Mouse (Mus musculus) thymus, postnatal 25 days (tissue): ENCODE measurements around the gene R3hdml.
A peak's percentile ranks its signal among the peaks of the same experiment; 100 is the strongest.

ENCODE experiments used
- DNase-seq: peaks from one replicate; pipeline ENCODE4 v3.0.0; 2022

The R3hdml gene

GRCm38 (mm10) chr2:163480191-163480825 lies 11.8 kb upstream of the R3hdml start:
- DNase-seq, result peak; percentile 6

GRCm38 (mm10) chr2:163481539-163482029 lies 10.5 kb upstream of the R3hdml start:
- DNase-seq, result no peak

- DNase-seq, result no peak
Observed at GRCm38 (mm10) chr2:163487360-163487759, 4.8 kb upstream of the R3hdml start.

- no peak for DNase-seq
Observed at GRCm38 (mm10) chr2:163489725-163490291, 2.3 kb upstream of the R3hdml start.

- no peak for DNase-seq
Observed at GRCm38 (mm10) chr2:163490656-163491055, 1.5 kb upstream of the R3hdml start.

- no peak for DNase-seq
Observed at GRCm38 (mm10) chr2:163491351-163491750, 767 bp upstream of the R3hdml start.

GRCm38 (mm10) chr2:163493031-163493430 lies 913 bp downstream of the R3hdml start:
- no peak for DNase-seq

- DNase-seq, result no peak
Observed at GRCm38 (mm10) chr2:163493976-163494375, 1.9 kb downstream of the R3hdml start.

- no peak for DNase-seq
Observed at GRCm38 (mm10) chr2:163494456-163494855, 2.3 kb downstream of the R3hdml start.

GRCm38 (mm10) chr2:163502219-163502618 lies 10.1 kb downstream of the R3hdml start:
- DNase-seq, result no peak

- no peak for DNase-seq
Observed at GRCm38 (mm10) chr2:163503191-163503590, 11.1 kb downstream of the R3hdml start.

- DNase-seq, result no peak
Observed at GRCm38 (mm10) chr2:163506300-163507004, 14.3 kb downstream of the R3hdml start, which contains the start of gene Hnf4a. Hnf4a (plus strand) TSS chr2:163506808.

- DNase-seq, result no peak
Observed at GRCm38 (mm10) chr2:163525761-163526243, 33.7 kb downstream of the R3hdml start.

- no peak for DNase-seq
Observed at GRCm38 (mm10) chr2:163527497-163527896, 35.4 kb downstream of the R3hdml start.

- no peak for DNase-seq
Observed at GRCm38 (mm10) chr2:163530418-163530817, 38.3 kb downstream of the R3hdml start.

- DNase-seq, result peak; percentile 78
Observed at GRCm38 (mm10) chr2:163531917-163532316, 39.8 kb downstream of the R3hdml start.

GRCm38 (mm10) chr2:163533226-163533625 lies 41.1 kb downstream of the R3hdml start:
- DNase-seq, result no peak

GRCm38 (mm10) chr2:163534958-163535524 lies 42.9 kb downstream of the R3hdml start:
- DNase-seq, result peak; percentile 86

GRCm38 (mm10) chr2:163537443-163537842 lies 45.3 kb downstream of the R3hdml start:
- DNase-seq, result no peak

GRCm38 (mm10) chr2:163538410-163538809 lies 46.3 kb downstream of the R3hdml start:
- no peak for DNase-seq

- DNase-seq, result no peak
Observed at GRCm38 (mm10) chr2:163539321-163540040, 47.4 kb downstream of the R3hdml start.

- DNase-seq, result no peak
Observed at GRCm38 (mm10) chr2:163540231-163541117, 48.4 kb downstream of the R3hdml start.
